In genomic region chr7:19309278-19309883, GRCm38 (mm10) we compare ENCODE assay signal across 8 mouse cellular contexts. TPM values are rescaled to one million over a fixed set of nuclear protein-coding genes. Genes with fewer than 3 reads are reported as not detected.
DNase-seq lines count a peak whose midpoint lies in the region; ATAC-seq and TF ChIP-seq lines count a peak whose summit lies in the region.

No protein-coding gene starts in this region.

- peak overlapping the region; percentile 33 for H3K9ac ChIP-seq in lung, embryonic 15.5 days
- peak overlapping the region; percentile 16; the same call in 1 of the 2 replicates for H3K9ac ChIP-seq in embryonic facial prominence, embryonic 15.5 days
- peak overlapping the region; percentile 31; the same call in 1 of the 2 replicates for H3K9ac ChIP-seq in hindbrain, postnatal 0 days (replicated peaks; ENCODE audit: low read length)

- H3K36me3 ChIP-seq in lung, embryonic 15.5 days: no peaks in the 10 kb centered on the region
- H3K36me3 ChIP-seq in embryonic facial prominence, embryonic 15.5 days: no peaks in the 10 kb centered on the region
- no peaks in the 10 kb centered on the region for H3K36me3 ChIP-seq in hindbrain, postnatal 0 days (ENCODE audit: insufficient read depth, low read length)

- H3K9me3 ChIP-seq in lung, embryonic 15.5 days: no peaks in the 10 kb centered on the region
- no peaks in the 10 kb centered on the region for H3K9me3 ChIP-seq in embryonic facial prominence, embryonic 15.5 days (replicated peaks)
- H3K9me3 ChIP-seq in hindbrain, postnatal 0 days (ENCODE audit: low read length): no peaks in the 10 kb centered on the region

- peak overlapping the region; percentile 98 for H3K4me2 ChIP-seq in lung, embryonic 15.5 days
- H3K4me2 ChIP-seq in embryonic facial prominence, embryonic 15.5 days (replicated peaks): peak overlapping the region; percentile 97
- H3K4me2 ChIP-seq in hindbrain, postnatal 0 days (ENCODE audit: low read depth, low read length): peak overlapping the region; percentile 99

- no peak for DNase-seq in lung, postnatal 36 days
- DNase-seq in hindbrain, postnatal 0 days (ENCODE audit: low spot score): no peak
- peak; percentile 44 for DNase-seq in neural tube, embryonic 10.5 days (ENCODE audit: extremely low spot score, low spot score)
- no peak for DNase-seq in yolk sac, embryonic 10.5 days (ENCODE audit: low spot score)
- DNase-seq in thymus, postnatal 10 days (ENCODE audit: low spot score in 2 of 2): no peak
- DNase-seq in gastrocnemius, adult 8-10 months (ENCODE audit: low spot score in 2 of 2): no peak

- peaks cover 36% of the 10 kb centered on the region for H3K27me3 ChIP-seq in lung, embryonic 15.5 days
- H3K27me3 ChIP-seq in embryonic facial prominence, embryonic 15.5 days: peaks cover 37% of the 10 kb centered on the region
- peaks cover 20% of the 10 kb centered on the region for H3K27me3 ChIP-seq in hindbrain, postnatal 0 days (ENCODE audit: insufficient read depth, low read length)

- H3K4me3 ChIP-seq in lung, embryonic 15.5 days: peak overlapping the region; percentile 74
- H3K4me3 ChIP-seq in embryonic facial prominence, embryonic 15.5 days (replicated peaks): peak overlapping the region; percentile 77
- peak overlapping the region; percentile 64 for H3K4me3 ChIP-seq in hindbrain, postnatal 0 days (ENCODE audit: low read length)

- H3K27ac ChIP-seq in lung, embryonic 15.5 days: no peak overlapping the region
- H3K27ac ChIP-seq in embryonic facial prominence, embryonic 15.5 days (replicated peaks): no peak overlapping the region
- H3K27ac ChIP-seq in hindbrain, postnatal 0 days: no peak overlapping the region; the same call in 1 of the 2 replicates

- no peak for ATAC-seq in lung, embryonic 15.5 days (ENCODE audit: borderline replicate concordance, extremely low read depth, low FRiP score, low TSS enrichment)
- ATAC-seq in embryonic facial prominence, embryonic 15.5 days (ENCODE audit: insufficient number of reproducible peaks, low FRiP score, low TSS enrichment, low read depth): no peak
- no peak for ATAC-seq in hindbrain, postnatal 0 days

- peaks cover 16% of the 10 kb centered on the region for H3K4me1 ChIP-seq in lung, embryonic 15.5 days
- peaks cover 31% of the 10 kb centered on the region for H3K4me1 ChIP-seq in embryonic facial prominence, embryonic 15.5 days
- no peaks in the 10 kb centered on the region for H3K4me1 ChIP-seq in hindbrain, postnatal 0 days (ENCODE audit: insufficient read depth, low read length)

- no peak for TF ChIP-seq CTCF in hindbrain, postnatal 0 days (IDR thresholded peaks at IDR 0.05; ENCODE audit: low read depth)

- under 1% methylated on average over 48 of the region's 48 CpGs for WGBS in lung, embryonic 15.5 days
- WGBS in embryonic facial prominence, embryonic 15.5 days: 1% methylated on average over 48 of the region's 48 CpGs
- WGBS in hindbrain, postnatal 0 days: under 1% methylated on average over 48 of the region's 48 CpGs

RNA-seq across cellular contexts. Expression of gene Fosb, which starts 0.5 kb away (rescaled TPM):
- polyA plus RNA-seq in lung, embryonic 15.5 days (2015; fragmentation: Nextera tagmentation; extraction: Ambion mirVana): 0.24 and 0.26 TPM in 2 replicates
- 0.21 and 0.69 TPM in 2 replicates for polyA plus RNA-seq in embryonic facial prominence, embryonic 15.5 days (2015; fragmentation: Nextera tagmentation; extraction: Ambion mirVana)
- 0.31 and 1.0 TPM in 2 replicates for total RNA-seq in hindbrain, postnatal 0 days (2014; rRNA removed)
- 0.09 and 0.11 TPM in 2 replicates for polyA plus RNA-seq in hindbrain, postnatal 0 days (2015; fragmentation: Nextera tagmentation; extraction: Ambion mirVana)
- total RNA-seq in gastrocnemius, adult 8-10 months (2022): under 1 TPM; 0.16 to 0.86 (median 0.30) TPM

RNA-seq across cellular contexts. Expression of gene Rtn2, which starts 27.0 kb away (rescaled TPM):
- polyA plus RNA-seq in lung, embryonic 15.5 days (2015; fragmentation: Nextera tagmentation; extraction: Ambion mirVana): 10.6 and 11.4 TPM in 2 replicates
- 39.2 and 41.9 TPM in 2 replicates for polyA plus RNA-seq in embryonic facial prominence, embryonic 15.5 days (2015; fragmentation: Nextera tagmentation; extraction: Ambion mirVana)
- total RNA-seq in hindbrain, postnatal 0 days (2014; rRNA removed): 151 and 155 TPM in 2 replicates
- 98.4 and 101 TPM in 2 replicates for polyA plus RNA-seq in hindbrain, postnatal 0 days (2015; fragmentation: Nextera tagmentation; extraction: Ambion mirVana)
- 1,000 to 10,000 TPM; 1,093 to 1,223 (median 1,133) TPM for total RNA-seq in gastrocnemius, adult 8-10 months (2022)

RNA-seq across cellular contexts. Expression of gene Ppm1n, which starts 29.5 kb away (rescaled TPM):
- not detected in 2 replicates for polyA plus RNA-seq in lung, embryonic 15.5 days (2015; fragmentation: Nextera tagmentation; extraction: Ambion mirVana)
- 0.14 and 0.41 TPM in 2 replicates for polyA plus RNA-seq in embryonic facial prominence, embryonic 15.5 days (2015; fragmentation: Nextera tagmentation; extraction: Ambion mirVana)
- total RNA-seq in hindbrain, postnatal 0 days (2014; rRNA removed): 2.1 and 2.9 TPM in 2 replicates
- 2.0 and 2.5 TPM in 2 replicates for polyA plus RNA-seq in hindbrain, postnatal 0 days (2015; fragmentation: Nextera tagmentation; extraction: Ambion mirVana)
- under 1 TPM in 2 of 4 experiments, not detected in 2; 0.40 to 0.80 TPM for total RNA-seq in gastrocnemius, adult 8-10 months (2022)

RNA-seq across cellular contexts. Expression of gene Ercc1, which starts 35.2 kb away (rescaled TPM):
- polyA plus RNA-seq in lung, embryonic 15.5 days (2015; fragmentation: Nextera tagmentation; extraction: Ambion mirVana): 86.4 and 88.6 TPM in 2 replicates
- polyA plus RNA-seq in embryonic facial prominence, embryonic 15.5 days (2015; fragmentation: Nextera tagmentation; extraction: Ambion mirVana): 83.0 and 85.5 TPM in 2 replicates
- 44.1 and 46.1 TPM in 2 replicates for total RNA-seq in hindbrain, postnatal 0 days (2014; rRNA removed)
- polyA plus RNA-seq in hindbrain, postnatal 0 days (2015; fragmentation: Nextera tagmentation; extraction: Ambion mirVana): 69.0 and 74.2 TPM in 2 replicates
- 10 to 100 TPM; 27.1 to 33.7 (median 28.7) TPM for total RNA-seq in gastrocnemius, adult 8-10 months (2022)

RNA-seq across cellular contexts. Expression of gene Vasp, which starts 37.8 kb away (rescaled TPM):
- 115 TPM in 2 replicates for polyA plus RNA-seq in lung, embryonic 15.5 days (2015; fragmentation: Nextera tagmentation; extraction: Ambion mirVana)
- 85.2 TPM in 2 replicates for polyA plus RNA-seq in embryonic facial prominence, embryonic 15.5 days (2015; fragmentation: Nextera tagmentation; extraction: Ambion mirVana)
- 62.6 and 68.3 TPM in 2 replicates for total RNA-seq in hindbrain, postnatal 0 days (2014; rRNA removed)
- polyA plus RNA-seq in hindbrain, postnatal 0 days (2015; fragmentation: Nextera tagmentation; extraction: Ambion mirVana): 35.5 and 37.0 TPM in 2 replicates
- total RNA-seq in gastrocnemius, adult 8-10 months (2022): 10 to 100 TPM in 3 of 4 experiments, 1 to 10 TPM in 1; 7.1 to 19.7 (median 15.0) TPM
